Mouse (Mus musculus): Measurements from ENCODE around the gene Pigk.

- TF ChIP-seq POLR2A (IDR thresholded peaks at IDR 0.05; ENCODE audit: low read depth, low read length): no peak
- no peak for TF ChIP-seq CTCF (IDR thresholded peaks at IDR 0.05; ENCODE audit: borderline replicate concordance, insufficient read depth, low read length)
These were observed 56.2 kb downstream of the Pigk start for GRCm38 (mm10) chr3:152770056-152770455.
